Mouse (Mus musculus): ENCODE data around the gene Gm21028.
"Not testable (repeated sequence)": the region's sequence is repeated elsewhere in the genome, so short reads cannot be mapped to it uniquely, and the experiment has no call there.

Gm21028 gene

DNA sequence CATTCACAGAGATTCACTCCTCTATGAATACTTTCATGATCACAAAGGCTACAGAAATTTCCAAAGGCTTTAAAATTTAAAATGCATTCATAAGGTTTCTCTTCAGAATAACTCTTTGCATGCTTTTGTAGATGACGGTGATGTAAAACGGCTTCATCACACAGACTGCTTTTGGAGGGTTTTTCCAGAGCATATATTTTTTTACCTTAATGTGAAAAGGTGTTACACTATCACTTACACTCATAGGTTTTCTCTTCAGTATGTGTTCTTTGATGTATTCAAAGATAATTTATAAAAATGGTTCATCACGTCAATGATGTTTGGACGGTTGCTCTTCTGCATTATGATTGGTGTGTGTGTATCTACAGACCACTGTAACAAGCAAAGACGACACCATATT, at the start of gene Gm21028:
Gene Gm21028 (minus strand): TSS at position 101 of the 400 bp plus-strand sequence.
- DNase-seq = no peak

DNA sequence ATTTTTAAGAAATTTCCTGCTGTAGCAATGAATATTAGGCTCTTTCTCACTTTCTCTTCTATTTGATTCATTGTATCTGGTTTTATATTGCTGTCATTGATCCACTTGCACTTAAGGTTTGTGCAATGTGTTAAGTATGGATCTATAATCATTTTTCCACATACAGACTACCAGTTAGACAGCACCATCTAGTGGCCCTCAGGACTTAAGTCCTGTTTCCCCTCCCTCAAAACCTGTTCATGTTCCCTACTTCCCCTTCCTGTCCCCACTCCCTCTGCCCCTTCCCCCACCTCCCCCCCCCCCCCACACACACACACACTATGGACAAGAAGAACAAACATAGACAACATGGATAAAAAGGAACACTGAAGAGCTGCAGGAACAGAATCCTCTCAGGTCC, 17.3 kb upstream of the Gm21028 start:
- DNase-seq = not testable (repeated sequence)

DNA sequence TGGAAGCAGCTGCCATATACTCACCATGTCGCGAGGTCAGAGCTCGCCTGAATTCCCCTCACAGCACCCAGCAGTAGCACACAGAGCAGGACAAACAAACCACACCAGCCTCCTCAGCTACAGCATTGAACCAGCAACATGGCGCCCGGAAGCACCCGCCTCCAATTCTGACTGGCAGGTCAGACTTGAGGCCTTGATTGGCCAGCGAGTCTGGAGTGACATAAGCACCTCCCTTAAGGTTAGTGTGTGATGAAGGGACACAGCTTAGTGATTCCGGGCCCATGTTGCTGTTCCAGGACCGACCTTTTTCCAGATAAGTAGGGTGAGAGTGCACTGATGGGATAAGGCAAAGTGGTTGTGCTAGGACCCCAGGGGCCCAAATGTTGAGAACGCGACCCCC, 14.0 kb upstream of the Gm21028 start, which contains the start of gene Zfp977:
Gene Zfp977 (minus strand): TSS at position 135 of the 400 bp plus-strand sequence.
- not testable (repeated sequence) for DNase-seq

DNA sequence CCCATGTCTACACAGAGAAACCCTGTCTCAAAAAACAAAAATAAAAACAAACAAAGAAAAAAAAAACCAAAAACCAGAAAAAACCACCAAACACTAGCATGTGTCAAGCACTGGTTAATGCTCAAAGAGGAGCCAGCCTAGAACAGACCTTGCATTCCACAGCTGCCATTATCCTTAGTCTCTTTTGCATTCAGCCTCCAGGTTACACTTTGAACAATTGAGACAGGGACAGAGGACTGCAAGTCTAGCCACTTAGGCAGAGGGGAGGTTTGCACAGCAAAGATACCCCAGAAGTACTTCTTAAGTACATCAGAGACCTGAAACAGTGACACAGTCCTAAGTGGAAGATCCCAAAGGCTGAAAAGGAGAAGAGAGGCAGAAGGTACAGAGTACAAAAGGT, 12.9 kb upstream of the Gm21028 start:
- not testable (repeated sequence) for DNase-seq

- DNase-seq = no peak
Measured at GRCm38 (mm10) chr7:42551766-42552165, 26.6 kb downstream of the Gm21028 start.

Data from lung, adult 18-20 months (tissue).